Mouse (Mus musculus) megakaryocyte, embryonic 14.5 days (primary cell): Measurements from ENCODE around the gene Pxdn. TPM values are rescaled to one million over a fixed set of nuclear protein-coding genes. Genes with fewer than 3 reads are reported as not detected.

ENCODE experiments used
- H3K27me3 ChIP-seq: replicated peaks from 2 replicates; pipeline ENCODE3; 2012; ENCODE audit warnings: inconsistent platforms
- H3K36me3 ChIP-seq: replicated peaks from 2 replicates; pipeline ENCODE3; 2012; ENCODE audit warnings: low read length, inconsistent platforms, mixed read lengths
- H3K4me1 ChIP-seq: 2 replicates; pipeline ENCODE4 v1.6.1; 2012; ENCODE audit warnings: inconsistent platforms
- H3K4me3 ChIP-seq: replicated peaks from 2 replicates; pipeline ENCODE3; 2012; ENCODE audit warnings: moderate library complexity, mild to moderate bottlenecking, inconsistent platforms
- H3K9me3 ChIP-seq: 2 replicates; pipeline ENCODE4 v1.6.1; 2012; ENCODE audit warnings: inconsistent platforms
- FLI1 ChIP-seq: IDR thresholded peaks from 2 replicates; pipeline ENCODE4 v1.6.1; 2012; ENCODE audit warnings: low read length, inconsistent platforms, mixed read lengths
- GATA1 ChIP-seq: IDR thresholded peaks from 3 replicates; pipeline ENCODE4 v1.6.1; 2012; ENCODE audit warnings: mixed read lengths, low read length, inconsistent platforms, borderline replicate concordance
- polyA plus RNA-seq: library from polyadenylated mRNA; stranded (reverse); fragments of >175 nt; gene quantifications from 2 replicates; pipeline ENCODE4 v1.2.3, GENCODE M21; 2012; ENCODE audit warnings: low replicate concordance; ENCODE audit not compliant: insufficient read depth

Pxdn gene
- polyA plus RNA-seq, 1 experiment = 0.02 TPM

GRCm38 (mm10) chr12:30035406-30035805 is 98.0 kb downstream of the Pxdn start:
- H3K9me3 ChIP-seq = no peaks in the 10 kb centered on the region
- TF ChIP-seq FLI1 (no peak), GATA1 (no peak)
- no peaks in the 10 kb centered on the region for H3K4me1 ChIP-seq
- no peak overlapping the region for H3K4me3 ChIP-seq
- H3K36me3 ChIP-seq = no peaks in the 10 kb centered on the region
- no peaks in the 10 kb centered on the region for H3K27me3 ChIP-seq

DNA sequence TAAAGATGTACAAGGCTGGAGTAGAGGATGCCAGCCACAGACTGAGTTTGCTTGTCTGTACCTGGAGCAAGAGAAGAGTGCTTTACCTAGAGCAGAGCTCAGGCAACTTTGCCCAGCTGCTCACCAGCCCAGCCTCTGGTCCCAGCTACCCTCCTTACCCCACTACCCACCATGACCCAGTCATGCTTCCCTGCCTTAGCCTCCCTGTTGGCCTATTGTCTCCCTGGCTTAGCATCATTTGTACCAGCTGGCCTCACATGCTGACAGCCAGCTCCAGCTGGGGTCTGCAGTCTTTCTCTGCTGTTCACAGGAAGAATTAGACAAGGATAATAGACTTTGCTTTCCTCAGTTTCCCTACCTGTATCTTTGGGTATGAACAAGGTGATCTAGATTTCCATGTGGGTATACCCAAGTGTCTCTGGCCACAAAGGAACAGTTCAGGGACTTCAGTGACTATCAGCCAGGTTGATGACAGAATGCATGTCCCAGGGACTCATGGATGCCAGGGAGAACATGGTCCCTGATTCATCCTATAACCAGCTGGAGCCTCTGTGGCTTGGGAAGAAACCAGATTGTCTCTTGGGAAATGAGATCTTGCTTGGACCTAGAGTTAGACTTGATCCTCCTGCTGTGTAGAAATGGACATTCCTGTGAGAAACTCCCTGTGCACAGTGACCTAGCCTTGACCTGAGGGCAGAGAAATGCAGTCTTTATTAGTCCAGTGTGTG is 98.6 kb downstream of the Pxdn start:
- Histone ChIP-seq H3K4me3 (no peak overlapping the region), H3K36me3 (no peaks in the 10 kb centered on the region), H3K27me3 (no peaks in the 10 kb centered on the region), H3K9me3 (no peaks in the 10 kb centered on the region), H3K4me1 (no peaks in the 10 kb centered on the region)
- no peak for TF ChIP-seq GATA1
- no peak for TF ChIP-seq FLI1

DNA sequence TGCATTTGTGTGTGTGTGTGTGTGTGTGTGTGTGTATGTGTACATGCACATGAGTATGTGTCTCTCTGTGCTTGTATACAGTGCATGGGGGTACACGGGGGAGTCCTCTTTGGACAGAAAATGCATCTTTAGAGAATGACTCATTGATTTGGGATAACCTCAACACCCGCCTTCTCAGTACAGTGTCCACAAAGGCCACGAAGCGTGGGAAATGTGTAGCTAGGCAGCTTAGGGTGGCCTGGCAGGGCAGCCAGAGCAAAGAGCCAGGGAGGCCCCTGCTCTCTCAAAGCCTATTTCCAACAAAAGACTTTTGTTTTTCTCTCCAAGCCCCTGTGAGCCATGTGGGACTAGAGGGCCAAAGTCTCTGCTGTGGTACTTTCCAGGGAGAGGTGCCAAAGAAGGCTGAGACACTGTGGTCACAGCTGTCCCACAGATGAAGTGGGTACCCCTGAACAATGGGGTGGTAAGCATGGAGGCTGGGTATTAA is 99.2 kb downstream of the Pxdn start:
- no peaks in the 10 kb centered on the region for H3K9me3 ChIP-seq

GRCm38 (mm10) chr12:30039565-30039964 is 102.2 kb downstream of the Pxdn start:
- Histone ChIP-seq H3K9me3 (no peaks in the 10 kb centered on the region), H3K4me3 (no peak overlapping the region), H3K4me1 (no peaks in the 10 kb centered on the region), H3K27me3 (no peaks in the 10 kb centered on the region), H3K36me3 (no peaks in the 10 kb centered on the region)
- TF ChIP-seq GATA1 (no peak), FLI1 (no peak)

More for the DNA sequence above, 99.2 kb downstream of the Pxdn start:
- no peaks in the 10 kb centered on the region for H3K27me3 ChIP-seq
- no peak overlapping the region for H3K4me3 ChIP-seq
- H3K4me1 ChIP-seq = no peaks in the 10 kb centered on the region
- TF ChIP-seq GATA1 (no peak), FLI1 (no peak)
- no peaks in the 10 kb centered on the region for H3K36me3 ChIP-seq

GRCm38 (mm10) chr12:30040150-30040549 is 102.7 kb downstream of the Pxdn start:
- Histone ChIP-seq H3K36me3 (no peaks in the 10 kb centered on the region), H3K9me3 (no peaks in the 10 kb centered on the region), H3K4me1 (no peaks in the 10 kb centered on the region), H3K4me3 (no peak overlapping the region), H3K27me3 (no peaks in the 10 kb centered on the region)
- TF ChIP-seq FLI1 (no peak), GATA1 (no peak)

DNA sequence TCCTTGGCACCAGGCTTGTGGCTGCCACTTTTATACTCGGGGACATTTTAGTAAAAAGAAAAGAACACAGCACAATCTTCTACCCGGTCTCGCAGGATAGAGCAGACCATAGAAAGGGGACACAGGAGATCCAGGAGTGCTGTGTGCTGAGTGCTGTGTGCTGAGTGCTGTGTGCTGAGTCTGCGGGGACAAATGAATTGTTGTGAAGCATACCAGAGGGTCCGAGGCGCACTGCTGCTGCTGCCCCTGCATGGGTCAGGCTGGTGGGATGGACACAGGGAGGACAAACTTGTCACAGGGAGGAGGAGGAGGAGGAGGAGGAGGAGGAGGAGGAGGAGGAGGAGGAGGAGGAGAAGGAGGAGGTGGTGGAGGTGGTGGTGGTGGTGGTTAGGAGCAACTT is 111.4 kb downstream of the Pxdn start:
- Histone ChIP-seq H3K9me3 (no peaks in the 10 kb centered on the region), H3K36me3 (no peaks in the 10 kb centered on the region), H3K4me1 (no peaks in the 10 kb centered on the region), H3K4me3 (no peak overlapping the region), H3K27me3 (no peaks in the 10 kb centered on the region)
- no peak for TF ChIP-seq GATA1
- TF ChIP-seq FLI1 = no peak

DNA sequence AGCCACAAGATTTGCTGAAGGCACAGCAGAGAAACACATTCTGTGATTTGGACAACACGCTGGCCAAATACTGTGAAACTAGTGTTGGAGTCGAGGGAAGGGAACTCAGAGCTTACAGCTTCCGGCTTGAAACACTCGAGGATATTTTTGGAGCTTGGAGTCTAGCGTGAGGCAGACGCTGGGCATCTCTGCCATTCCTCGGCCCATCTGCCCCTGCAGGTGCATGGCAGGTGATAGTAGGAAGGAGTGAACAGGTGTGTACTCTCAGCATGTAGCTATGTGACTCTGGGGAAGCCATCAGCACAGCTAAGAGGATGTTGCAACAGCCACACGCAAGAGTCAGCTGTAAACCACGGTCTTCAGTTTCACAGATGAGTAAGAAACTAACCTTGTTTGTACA is 112.4 kb downstream of the Pxdn start:
- H3K9me3 ChIP-seq = peaks cover 2% of the 10 kb centered on the region; the same call in 1 of the 2 replicates
- no peaks in the 10 kb centered on the region for H3K27me3 ChIP-seq

GRCm38 (mm10) chr12:30050235-30050634 is 112.8 kb downstream of the Pxdn start:
- no peaks in the 10 kb centered on the region for H3K36me3 ChIP-seq
- TF ChIP-seq FLI1 (no peak), GATA1 (no peak)
- no peak overlapping the region for H3K4me3 ChIP-seq
- no peaks in the 10 kb centered on the region for H3K4me1 ChIP-seq
- peaks cover 4% of the 10 kb centered on the region; the same call in 1 of the 2 replicates for H3K9me3 ChIP-seq
- no peaks in the 10 kb centered on the region for H3K27me3 ChIP-seq

More for the DNA sequence above, 112.4 kb downstream of the Pxdn start:
- no peak overlapping the region for H3K4me3 ChIP-seq
- no peak for TF ChIP-seq FLI1
- TF ChIP-seq GATA1 = no peak
- H3K4me1 ChIP-seq = no peaks in the 10 kb centered on the region
- H3K36me3 ChIP-seq = no peaks in the 10 kb centered on the region

GRCm38 (mm10) chr12:30054761-30055540 is 117.5 kb downstream of the Pxdn start:
- H3K4me3 ChIP-seq = no peak overlapping the region
- no peaks in the 10 kb centered on the region for H3K4me1 ChIP-seq
- peaks cover 4% of the 10 kb centered on the region; the same call in 1 of the 2 replicates for H3K9me3 ChIP-seq
- no peak for TF ChIP-seq GATA1
- TF ChIP-seq FLI1 = no peak
- H3K36me3 ChIP-seq = no peaks in the 10 kb centered on the region
- no peaks in the 10 kb centered on the region for H3K27me3 ChIP-seq

- Histone ChIP-seq H3K36me3 (no peaks in the 10 kb centered on the region), H3K9me3 (peaks cover 4% of the 10 kb centered on the region; the same call in 1 of the 2 replicates), H3K4me1 (no peaks in the 10 kb centered on the region), H3K27me3 (no peaks in the 10 kb centered on the region), H3K4me3 (no peak overlapping the region)
- TF ChIP-seq FLI1 (no peak), GATA1 (no peak)
Measured at GRCm38 (mm10) chr12:30058044-30058443, 120.6 kb downstream of the Pxdn start.
